Mouse (Mus musculus) hindbrain, embryonic 14.5 days (tissue): ENCODE measurements around the gene Ston2. TPM values are rescaled to one million over a fixed set of nuclear protein-coding genes. Genes with fewer than 3 reads are reported as not detected.
A peak's percentile ranks its signal among the peaks of the same experiment; 100 is the strongest.

Experiments used
- ATAC-seq: fragments of 200-750 bp; cut with Nextera tagmentation; 2 replicates; pipeline ENCODE4 v1.8.0; 2017; ENCODE audit warnings: moderate number of reproducible peaks, mild to moderate bottlenecking, moderate TSS enrichment, moderate library complexity; ENCODE audit not compliant: low FRiP score
- DNase-seq: peaks from one replicate; pipeline ENCODE4 v3.0.0-alpha.2; 2015; ENCODE audit warnings: low spot score
- H3K27ac ChIP-seq: fragments of 300-500 bp; sonication (generic); 2 replicates; pipeline ENCODE4 v1.5.1; 2014; ENCODE audit warnings: mild to moderate bottlenecking, moderate library complexity
- H3K27me3 ChIP-seq: fragments of 300-500 bp; sonication (generic); 2 replicates; pipeline ENCODE4 v1.6.1; 2014; ENCODE audit warnings: mild to moderate bottlenecking, low read length, mixed read lengths; ENCODE audit not compliant: control insufficient read depth, insufficient read depth
- H3K36me3 ChIP-seq: fragments of 300-500 bp; sonication (generic); replicated peaks from 2 replicates; pipeline ENCODE4 v1.6.1; 2014; ENCODE audit not compliant: control insufficient read depth, insufficient read depth
- H3K4me1 ChIP-seq: fragments of 300-500 bp; sonication (generic); replicated peaks from 2 replicates; pipeline ENCODE4 v1.6.1; 2014; ENCODE audit warnings: antibody characterized with exemption, low read length, mixed read lengths; ENCODE audit not compliant: control insufficient read depth, insufficient read depth
- H3K4me2 ChIP-seq: fragments of 300-500 bp; sonication (generic); replicated peaks from 2 replicates; pipeline ENCODE4 v1.6.1; 2014; ENCODE audit warnings: mild to moderate bottlenecking, moderate library complexity
- H3K4me3 ChIP-seq: fragments of 300-500 bp; sonication (generic); replicated peaks from 2 replicates; pipeline ENCODE4 v1.5.1; 2014; ENCODE audit warnings: mild to moderate bottlenecking, low read length
- H3K9ac ChIP-seq: fragments of 300-500 bp; sonication (generic); 2 replicates; pipeline ENCODE4 v1.6.1; 2014
- H3K9me3 ChIP-seq: fragments of 300-500 bp; sonication (generic); 2 replicates; pipeline ENCODE4 v1.6.1; 2016; ENCODE audit warnings: low read length; ENCODE audit not compliant: control insufficient read depth
- WGBS: fragments of 180-500 bp; shearing (Covaris S2); extraction: QIAGEN DNeasy Blood & Tissue Kit; methylation state at CpG from one replicate; pipeline ENCODE4 v1.1.7; 2014; 5-methylcytosine and 5-hydroxymethylcytosine counted together
- polyA plus RNA-seq: library from polyadenylated mRNA; unstranded; fragments of >200 nt; fragmentation: Nextera tagmentation; extraction: Ambion mirVana; gene quantifications from 2 replicates; pipeline ENCODE4 v1.2.1, GENCODE M21; 2014

Gene Ston2
- polyA plus RNA-seq, result 9.0 and 9.5 TPM in 2 replicates

- DNase-seq (no peak), ATAC-seq (no peak)
- H3K4me3 ChIP-seq, result no peak within 1 kb of the TSS
- H3K4me2 ChIP-seq, result no peak within 1 kb of the TSS
- no peaks in the 10 kb centered on the region for H3K27me3 ChIP-seq
- no peaks in the 10 kb centered on the region for H3K9me3 ChIP-seq
- H3K9ac ChIP-seq, result no peak within 1 kb of the TSS
- WGBS, result 80% methylated on average over 9 of the region's 9 CpGs
- no peaks in the 10 kb centered on the region for H3K36me3 ChIP-seq
- H3K4me1 ChIP-seq, result no peaks in the 10 kb centered on the region
- no peak within 1 kb of the TSS for H3K27ac ChIP-seq
Measured at GRCm38 (mm10) chr12:91787959-91788437, at the start of gene Ston2. TSS of gene Ston2 (minus strand) at chr12:91788387.

DNA sequence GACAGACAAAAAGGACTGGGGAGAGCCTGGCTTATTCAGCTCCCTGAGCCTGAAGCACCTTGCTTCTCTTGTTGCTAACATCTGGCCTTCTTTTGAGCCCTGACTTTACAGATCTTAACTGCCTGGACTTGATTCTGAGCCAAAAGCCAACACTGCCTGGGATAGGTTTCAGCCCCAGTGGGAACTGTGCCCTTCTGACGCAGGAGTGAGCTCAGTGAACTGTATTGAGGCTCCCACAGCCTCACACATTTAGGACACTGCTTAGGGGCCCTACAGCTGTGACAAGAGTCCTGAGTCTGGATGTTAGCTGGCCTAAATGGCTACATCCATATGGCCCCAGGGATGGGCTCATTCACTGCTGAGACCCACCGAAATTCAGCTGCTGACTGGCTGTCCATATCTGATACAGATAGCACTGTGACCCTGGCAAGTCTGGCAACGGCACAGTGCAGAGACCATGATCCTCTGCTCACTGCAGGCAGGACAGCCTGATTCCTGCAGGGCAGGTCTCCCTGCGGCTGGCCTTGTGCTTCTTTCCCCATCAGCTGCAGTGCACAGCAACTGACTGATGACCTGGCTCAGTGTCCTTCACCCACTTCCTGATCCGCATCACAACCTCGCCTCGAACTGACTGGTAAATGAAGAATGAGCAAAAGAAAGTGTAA is 49.3 kb upstream of the Ston2 start:
- H3K4me1 ChIP-seq, result no peaks in the 10 kb centered on the region
- WGBS, result 93% methylated on average over 7 of the region's 7 CpGs
- no peak for DNase-seq
- no peaks in the 10 kb centered on the region for H3K9me3 ChIP-seq
- no peak overlapping the region for H3K9ac ChIP-seq
- H3K27ac ChIP-seq, result no peak overlapping the region
- no peak overlapping the region for H3K4me3 ChIP-seq
- H3K4me2 ChIP-seq, result no peak overlapping the region
- no peak for ATAC-seq
- no peaks in the 10 kb centered on the region for H3K27me3 ChIP-seq
- H3K36me3 ChIP-seq, result peaks cover 98% of the 10 kb centered on the region

- Histone ChIP-seq H3K4me1 (no peaks in the 10 kb centered on the region), H3K36me3 (peaks cover 93% of the 10 kb centered on the region), H3K4me2 (no peak overlapping the region), H3K9me3 (no peaks in the 10 kb centered on the region), H3K27ac (no peak overlapping the region), H3K9ac (no peak overlapping the region), H3K4me3 (no peak overlapping the region), H3K27me3 (no peaks in the 10 kb centered on the region)
- WGBS, result 63% methylated on average over 5 of the region's 5 CpGs
- DNase-seq (no peak), ATAC-seq (no peak)
Measured at GRCm38 (mm10) chr12:91833939-91834333, 45.7 kb upstream of the Ston2 start.

DNA sequence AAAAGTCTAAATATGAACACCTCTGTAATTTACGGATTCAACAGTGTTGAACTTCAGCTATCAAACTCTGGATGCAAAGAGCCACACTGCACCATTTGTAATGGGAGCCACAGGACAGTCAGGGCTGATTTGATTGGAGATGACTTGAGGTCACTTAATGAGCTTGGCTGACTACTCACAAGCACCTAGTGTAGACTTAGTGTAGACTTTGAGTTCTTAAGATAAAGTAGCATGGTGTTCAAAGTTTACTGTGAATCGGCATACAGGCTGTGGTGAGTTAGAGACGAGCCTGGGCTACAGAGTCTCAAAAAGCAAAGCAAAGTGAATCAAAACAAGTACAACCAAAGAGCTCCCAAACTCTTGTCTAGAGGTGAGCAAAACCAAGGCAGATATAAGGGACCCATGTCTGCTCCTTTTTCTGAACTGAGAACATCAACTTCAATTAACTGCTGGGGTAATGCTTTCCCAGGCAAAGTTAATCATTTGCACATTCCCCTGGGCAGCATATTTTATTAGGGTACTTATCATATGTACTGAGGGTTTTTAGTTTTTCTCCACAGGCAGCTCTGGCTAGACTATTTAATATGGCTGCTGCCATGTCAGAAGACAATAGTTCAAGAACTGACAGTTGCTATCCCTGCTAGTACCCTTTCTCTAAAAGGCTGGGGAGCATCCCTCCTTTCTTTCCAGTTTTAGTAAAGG is 45.2 kb upstream of the Ston2 start:
- peaks cover 91% of the 10 kb centered on the region for H3K36me3 ChIP-seq
- WGBS, result 98% methylated on average over 3 of the region's 3 CpGs
- no peak overlapping the region for H3K4me3 ChIP-seq
- no peak for DNase-seq
- no peak for ATAC-seq
- H3K9me3 ChIP-seq, result no peaks in the 10 kb centered on the region
- no peak overlapping the region for H3K4me2 ChIP-seq
- no peak overlapping the region for H3K9ac ChIP-seq
- H3K4me1 ChIP-seq, result no peaks in the 10 kb centered on the region
- no peaks in the 10 kb centered on the region for H3K27me3 ChIP-seq
- H3K27ac ChIP-seq, result no peak overlapping the region

- no peaks in the 10 kb centered on the region for H3K27me3 ChIP-seq
- WGBS, result 88% methylated on average over 7 of the region's 7 CpGs
- peaks cover 89% of the 10 kb centered on the region for H3K36me3 ChIP-seq
- H3K4me2 ChIP-seq, result no peak overlapping the region
- H3K9ac ChIP-seq, result no peak overlapping the region
- no peak for DNase-seq
- no peak for ATAC-seq
- H3K27ac ChIP-seq, result no peak overlapping the region
- no peaks in the 10 kb centered on the region for H3K9me3 ChIP-seq
- H3K4me3 ChIP-seq, result no peak overlapping the region
- no peaks in the 10 kb centered on the region for H3K4me1 ChIP-seq
Measured at GRCm38 (mm10) chr12:91831410-91831809, 43.2 kb upstream of the Ston2 start.

- no peak for DNase-seq
- no peaks in the 10 kb centered on the region for H3K27me3 ChIP-seq
- H3K36me3 ChIP-seq, result peaks cover 91% of the 10 kb centered on the region
- WGBS, result 95% methylated on average over 12 of the region's 12 CpGs
- H3K9ac ChIP-seq, result no peak overlapping the region
- ATAC-seq, result no peak
- H3K9me3 ChIP-seq, result no peaks in the 10 kb centered on the region
- no peaks in the 10 kb centered on the region for H3K4me1 ChIP-seq
- no peak overlapping the region for H3K27ac ChIP-seq
- H3K4me3 ChIP-seq, result no peak overlapping the region
- no peak overlapping the region for H3K4me2 ChIP-seq
Measured at GRCm38 (mm10) chr12:91820461-91820860, 32.3 kb upstream of the Ston2 start.

DNA sequence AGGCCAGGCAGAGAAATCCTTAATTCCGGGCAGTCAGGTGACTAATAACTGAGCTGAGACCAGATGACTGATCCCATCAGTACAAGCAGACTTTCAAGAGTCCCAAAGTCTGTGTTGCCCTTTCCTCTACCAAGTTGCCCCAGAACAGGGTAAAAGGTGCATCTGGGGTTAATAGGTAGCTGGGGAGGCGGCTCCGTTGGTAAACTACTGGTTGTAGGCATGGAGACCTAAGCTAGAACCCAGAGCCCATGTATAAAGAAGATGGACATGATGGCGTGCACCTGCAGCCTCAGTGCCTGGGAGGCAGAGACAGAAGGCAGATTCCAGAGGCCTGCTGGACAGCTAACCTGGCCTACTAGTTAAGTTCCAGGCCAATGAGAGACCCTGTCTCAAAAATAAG is 30.5 kb upstream of the Ston2 start:
- no peaks in the 10 kb centered on the region for H3K9me3 ChIP-seq
- no peaks in the 10 kb centered on the region for H3K27me3 ChIP-seq
- WGBS, result 95% methylated on average over 4 of the region's 4 CpGs
- no peak overlapping the region for H3K4me3 ChIP-seq
- peaks cover 91% of the 10 kb centered on the region for H3K36me3 ChIP-seq
- no peaks in the 10 kb centered on the region for H3K4me1 ChIP-seq
- H3K4me2 ChIP-seq, result no peak overlapping the region
- ATAC-seq (no peak), DNase-seq (no peak)
- H3K27ac ChIP-seq, result no peak overlapping the region
- H3K9ac ChIP-seq, result no peak overlapping the region

DNA sequence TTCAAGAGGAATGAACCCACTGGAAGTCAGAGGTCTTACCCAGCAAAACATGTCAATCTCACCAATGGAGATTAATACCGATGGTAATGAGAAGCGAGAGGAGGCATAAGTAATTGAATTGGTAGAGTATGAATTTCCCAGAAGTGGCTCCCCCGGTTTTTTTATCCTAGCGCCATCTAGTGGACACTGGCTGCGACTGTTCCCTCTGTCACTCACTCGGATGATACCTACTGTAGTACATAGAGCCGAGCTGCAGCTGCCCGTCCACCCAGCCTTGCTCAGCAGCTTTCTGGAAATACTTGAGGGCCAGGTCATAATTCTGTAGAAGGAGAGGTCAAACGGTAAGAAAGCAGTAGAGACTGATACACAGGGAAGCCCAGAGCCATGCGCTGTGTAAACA is 27.8 kb upstream of the Ston2 start:
- Histone ChIP-seq H3K4me3 (no peak overlapping the region), H3K4me1 (no peaks in the 10 kb centered on the region), H3K4me2 (no peak overlapping the region), H3K27me3 (no peaks in the 10 kb centered on the region), H3K27ac (no peak overlapping the region), H3K9ac (no peak overlapping the region), H3K36me3 (peaks cover 90% of the 10 kb centered on the region), H3K9me3 (no peaks in the 10 kb centered on the region)
- 33% methylated on average over 10 of the region's 10 CpGs for WGBS
- peak; percentile 62; the same call in 1 of the 2 replicates for ATAC-seq
- DNase-seq, result peak; percentile 77

- no peak overlapping the region for H3K4me3 ChIP-seq
- H3K9ac ChIP-seq, result no peak overlapping the region
- WGBS, result 96% methylated on average over 11 of the region's 11 CpGs
- ATAC-seq (no peak), DNase-seq (no peak)
- H3K9me3 ChIP-seq, result no peaks in the 10 kb centered on the region
- no peak overlapping the region for H3K27ac ChIP-seq
- peaks cover 91% of the 10 kb centered on the region for H3K36me3 ChIP-seq
- no peaks in the 10 kb centered on the region for H3K4me1 ChIP-seq
- H3K4me2 ChIP-seq, result no peak overlapping the region
- no peaks in the 10 kb centered on the region for H3K27me3 ChIP-seq
Measured at GRCm38 (mm10) chr12:91815552-91815951, 27.4 kb upstream of the Ston2 start.
